Mouse (Mus musculus): ENCODE data around the gene Prr15. TPM values are rescaled to one million over a fixed set of nuclear protein-coding genes. Genes with fewer than 3 reads are reported as not detected.
A peak's percentile ranks its signal among the peaks of the same experiment; 100 is the strongest.

Gene Prr15
- polyA plus RNA-seq, 1 experiment from 2014 or later: 2.0 TPM

- H3K4me2 ChIP-seq (ENCODE audit: low read length): no peak overlapping the region
- WGBS: 91% methylated on average over 5 of the region's 5 CpGs
- no peak overlapping the region for H3K4me3 ChIP-seq (ENCODE audit: low read depth, low read length)
- H3K9me3 ChIP-seq (replicated peaks; ENCODE audit: control insufficient read depth, low read length, poor library complexity, severe bottlenecking): no peaks in the 10 kb centered on the region
- H3K27ac ChIP-seq (ENCODE audit: low read length): no peak overlapping the region
- H3K4me1 ChIP-seq (ENCODE audit: control insufficient read depth, insufficient read depth, low read length): no peaks in the 10 kb centered on the region
- H3K27me3 ChIP-seq (ENCODE audit: control insufficient read depth, insufficient read depth, low read depth, low read length): no peaks in the 10 kb centered on the region; the same call in 1 of the 2 replicates
- H3K36me3 ChIP-seq (ENCODE audit: control insufficient read depth, insufficient read depth, low read length): no peaks in the 10 kb centered on the region
- no peak for ATAC-seq
- no peak overlapping the region for H3K9ac ChIP-seq (ENCODE audit: low read depth, low read length)
Measured at GRCm38 (mm10) chr6:54366607-54367006, 41.0 kb downstream of the Prr15 start.

GRCm38 (mm10) chr6:54368071-54368470, 42.4 kb downstream of the Prr15 start:
- Histone ChIP-seq H3K36me3 (ENCODE audit: control insufficient read depth, insufficient read depth, low read length) (no peaks in the 10 kb centered on the region), H3K27ac (ENCODE audit: low read length) (no peak overlapping the region), H3K9me3 (replicated peaks; ENCODE audit: control insufficient read depth, low read length, poor library complexity, severe bottlenecking) (no peaks in the 10 kb centered on the region), H3K4me1 (ENCODE audit: control insufficient read depth, insufficient read depth, low read length) (no peaks in the 10 kb centered on the region; the same call in 1 of the 2 replicates), H3K27me3 (ENCODE audit: control insufficient read depth, insufficient read depth, low read depth, low read length) (no peaks in the 10 kb centered on the region; the same call in 1 of the 2 replicates), H3K9ac (ENCODE audit: low read depth, low read length) (no peak overlapping the region), H3K4me3 (ENCODE audit: low read depth, low read length) (no peak overlapping the region), H3K4me2 (ENCODE audit: low read length) (no peak overlapping the region)
- 0 out of 2 replicates have a peak, but pooled peaks have one; percentile 54 for ATAC-seq
- 8% methylated on average over 6 of the region's 6 CpGs for WGBS

GRCm38 (mm10) chr6:54369913-54370542, 44.4 kb downstream of the Prr15 start:
- Histone ChIP-seq H3K9me3 (replicated peaks; ENCODE audit: control insufficient read depth, low read length, poor library complexity, severe bottlenecking) (no peaks in the 10 kb centered on the region), H3K9ac (ENCODE audit: low read depth, low read length) (no peak overlapping the region), H3K4me1 (ENCODE audit: control insufficient read depth, insufficient read depth, low read length) (no peaks in the 10 kb centered on the region; the same call in 1 of the 2 replicates), H3K4me3 (ENCODE audit: low read depth, low read length) (no peak overlapping the region), H3K27ac (ENCODE audit: low read length) (no peak overlapping the region), H3K36me3 (ENCODE audit: control insufficient read depth, insufficient read depth, low read length) (no peaks in the 10 kb centered on the region), H3K27me3 (ENCODE audit: control insufficient read depth, insufficient read depth, low read depth, low read length) (no peaks in the 10 kb centered on the region), H3K4me2 (ENCODE audit: low read length) (no peak overlapping the region)
- WGBS: 50% methylated on average over 6 of the region's 6 CpGs
- no peak for ATAC-seq

- H3K27me3 ChIP-seq (ENCODE audit: control insufficient read depth, insufficient read depth, low read depth, low read length): no peaks in the 10 kb centered on the region
- H3K36me3 ChIP-seq (ENCODE audit: control insufficient read depth, insufficient read depth, low read length): no peaks in the 10 kb centered on the region
- no peaks in the 10 kb centered on the region for H3K9me3 ChIP-seq (replicated peaks; ENCODE audit: control insufficient read depth, low read length, poor library complexity, severe bottlenecking)
- ATAC-seq: 0 out of 2 replicates have a peak, but pooled peaks have one; percentile 3
- 66% methylated on average over 3 of the region's 3 CpGs for WGBS
- H3K4me1 ChIP-seq (ENCODE audit: control insufficient read depth, insufficient read depth, low read length): no peaks in the 10 kb centered on the region; the same call in 1 of the 2 replicates
- H3K4me3 ChIP-seq (ENCODE audit: low read depth, low read length): no peak overlapping the region
- peak overlapping the region; percentile 31; the same call in 1 of the 2 replicates for H3K27ac ChIP-seq (ENCODE audit: low read length)
- no peak overlapping the region for H3K4me2 ChIP-seq (ENCODE audit: low read length)
- H3K9ac ChIP-seq (ENCODE audit: low read depth, low read length): no peak overlapping the region
Measured at GRCm38 (mm10) chr6:54371874-54372273, 46.2 kb downstream of the Prr15 start.

GRCm38 (mm10) chr6:54379356-54379755, 53.7 kb downstream of the Prr15 start:
- no peak for ATAC-seq
- Histone ChIP-seq H3K27ac (ENCODE audit: low read length) (no peak overlapping the region), H3K9ac (ENCODE audit: low read depth, low read length) (no peak overlapping the region), H3K27me3 (ENCODE audit: control insufficient read depth, insufficient read depth, low read depth, low read length) (no peaks in the 10 kb centered on the region), H3K4me1 (ENCODE audit: control insufficient read depth, insufficient read depth, low read length) (peaks cover 4% of the 10 kb centered on the region; the same call in 1 of the 2 replicates), H3K36me3 (ENCODE audit: control insufficient read depth, insufficient read depth, low read length) (no peaks in the 10 kb centered on the region), H3K9me3 (replicated peaks; ENCODE audit: control insufficient read depth, low read length, poor library complexity, severe bottlenecking) (no peaks in the 10 kb centered on the region), H3K4me2 (ENCODE audit: low read length) (no peak overlapping the region), H3K4me3 (ENCODE audit: low read depth, low read length) (no peak overlapping the region)
- WGBS: 64% methylated on average over 2 of the region's 2 CpGs

Other genes with a start within 250 kb of the Prr15 start
- gene Wipf3, start 103.8 kb downstream of the Prr15 start, polyA plus RNA-seq (2015; fragmentation: Nextera tagmentation; extraction: Ambion mirVana): 3.6 and 5.0 TPM in 2 replicates
- 125 and 130 TPM in 2 replicates for gene Scrn1, start 240.7 kb downstream of the Prr15 start, polyA plus RNA-seq (2015; fragmentation: Nextera tagmentation; extraction: Ambion mirVana)